Mouse (Mus musculus) lung, adult 18-20 months (tissue): Measurements from ENCODE around the gene Dcpp1.
"Not testable (repeated sequence)": the region's sequence is repeated elsewhere in the genome, so short reads cannot be mapped to it uniquely, and the experiment has no call there.

Experiments
- DNase-seq, 2 experiments: peaks; one replicate each; pipeline ENCODE4 v3.0.0; 2022; ENCODE audit warnings: mixed read lengths in 2 of 2

Gene Dcpp1

DNA sequence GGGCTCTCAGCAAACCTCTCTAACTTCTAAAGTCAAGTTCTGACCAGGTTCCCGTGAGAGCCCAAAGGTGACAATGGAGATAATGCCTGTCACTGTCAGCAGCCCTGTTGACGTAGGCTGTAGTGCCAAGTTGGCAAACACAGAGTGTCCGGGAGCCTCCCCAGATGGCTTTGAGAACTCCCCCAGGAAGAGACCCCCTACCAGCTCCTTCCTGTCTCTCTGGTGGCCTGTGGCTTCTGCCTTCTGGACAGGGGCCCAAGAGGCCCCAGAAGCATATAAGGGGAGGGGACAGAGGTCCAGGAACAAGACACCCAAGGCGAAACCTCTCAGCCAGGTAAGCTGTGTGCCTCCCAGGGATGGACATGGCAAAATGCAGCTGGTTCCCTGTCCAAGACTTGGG lies at the start of gene Dcpp1, which contains the start of gene Dcpp2:
Dcpp1 (plus strand) TSS at position 301 of the 400 bp plus-strand sequence.
Dcpp2 (plus strand) TSS at position 305 of the 400 bp plus-strand sequence.
- not testable (repeated sequence) for DNase-seq

DNA sequence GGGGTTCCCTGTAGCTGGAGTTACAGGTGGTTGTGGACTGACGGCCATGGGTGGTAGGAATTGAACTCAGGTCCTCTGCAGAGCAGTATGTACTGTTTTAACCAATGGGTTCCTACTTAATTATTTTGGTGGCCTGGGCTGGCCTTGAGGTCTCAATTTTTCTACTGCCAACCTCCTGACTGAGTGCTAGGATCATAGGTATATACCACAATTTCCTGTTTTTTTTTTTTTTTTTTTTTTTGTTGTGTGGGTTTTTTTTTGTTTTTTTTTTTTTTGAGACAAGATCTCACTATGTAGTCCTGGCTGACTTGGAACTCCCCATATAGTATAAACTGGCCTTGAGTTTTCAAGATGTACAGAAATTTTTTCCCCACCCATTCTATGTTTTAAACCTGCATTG lies 49.5 kb upstream of the Dcpp1 start:
- no peak for DNase-seq

DNA sequence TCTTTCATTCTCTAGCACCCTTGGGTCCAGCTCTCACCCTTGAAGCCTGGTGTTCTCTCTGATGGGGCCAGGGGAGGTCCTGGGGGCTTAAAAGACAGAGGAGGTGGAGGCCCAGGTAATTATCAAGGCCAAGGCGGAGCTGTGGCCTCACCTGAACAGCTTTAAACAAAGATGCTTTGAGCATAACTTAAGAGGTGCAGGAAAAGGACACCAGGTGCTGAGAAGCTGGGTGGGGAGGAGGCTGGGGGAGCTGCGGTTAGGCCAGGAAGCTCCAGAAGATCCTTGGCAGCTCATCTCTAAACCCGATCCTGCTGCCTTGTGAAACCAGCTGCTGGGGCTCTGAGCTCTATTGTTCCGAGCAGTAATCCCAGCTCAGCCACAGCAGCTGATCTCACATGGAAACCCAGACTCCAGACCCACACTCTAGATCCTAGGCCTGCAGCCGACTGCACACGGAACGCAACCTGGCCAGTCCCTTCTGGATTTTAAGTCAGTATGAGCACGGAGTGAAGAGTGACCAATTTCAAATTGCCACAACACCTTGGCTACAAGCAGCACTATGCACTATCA lies 44.6 kb upstream of the Dcpp1 start, which contains the start of gene Prss33:
Prss33 (minus strand) TSS at position 51 of the 570 bp plus-strand sequence.
- DNase-seq, result no peak

DNA sequence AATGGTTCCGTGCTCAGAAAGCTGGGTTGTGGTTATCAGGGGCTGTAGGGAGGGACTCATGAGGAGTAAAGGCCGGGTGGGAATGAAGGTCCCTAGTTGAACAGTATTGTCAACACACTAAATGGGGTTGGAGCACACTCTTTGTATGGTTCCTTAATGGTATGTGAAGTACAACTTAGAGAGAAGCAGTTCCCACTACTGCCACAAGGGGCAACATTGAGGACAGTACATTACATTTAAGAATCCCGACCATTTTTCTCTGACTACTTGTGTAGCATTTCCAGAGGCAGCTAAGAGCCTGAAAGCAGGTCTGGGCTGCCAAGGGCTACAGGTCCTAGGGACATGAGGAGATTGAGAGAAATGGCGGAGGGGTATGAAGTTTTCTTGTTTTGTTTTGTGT lies 39.5 kb upstream of the Dcpp1 start:
- peak in 1 of 2 experiments; percentile 54 for DNase-seq

DNA sequence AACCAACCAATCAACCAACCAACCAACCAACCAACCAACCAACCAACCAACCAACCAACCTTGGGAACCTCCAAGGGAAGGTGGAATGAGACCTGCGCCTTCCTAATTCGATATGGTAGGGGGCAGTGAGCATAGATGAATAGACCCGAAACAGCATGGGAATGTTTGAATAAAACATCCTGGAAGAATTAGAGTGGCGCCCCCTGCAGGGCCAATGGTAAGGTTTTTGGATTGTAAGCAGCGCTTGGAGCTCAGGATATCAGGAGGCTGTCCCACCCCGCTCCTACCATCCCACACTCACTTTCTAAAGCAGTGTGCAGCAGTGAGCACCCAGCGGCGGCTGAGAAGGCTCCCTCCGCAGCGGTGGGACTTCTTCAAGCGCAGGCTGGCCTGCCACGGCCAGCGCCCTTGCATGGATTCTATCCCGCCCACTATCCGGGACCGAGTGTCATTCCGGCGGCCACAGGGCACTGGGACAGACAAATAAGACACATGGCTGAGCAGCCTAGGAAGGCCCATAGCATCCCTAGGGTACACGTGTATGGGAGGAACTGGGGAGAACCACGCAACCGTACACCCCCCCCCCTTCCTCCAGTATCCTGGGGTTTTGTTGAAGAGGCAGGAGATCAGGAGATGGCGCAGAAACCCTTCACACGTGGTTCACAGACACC lies 37.4 kb upstream of the Dcpp1 start:
- DNase-seq, result no peak

DNA sequence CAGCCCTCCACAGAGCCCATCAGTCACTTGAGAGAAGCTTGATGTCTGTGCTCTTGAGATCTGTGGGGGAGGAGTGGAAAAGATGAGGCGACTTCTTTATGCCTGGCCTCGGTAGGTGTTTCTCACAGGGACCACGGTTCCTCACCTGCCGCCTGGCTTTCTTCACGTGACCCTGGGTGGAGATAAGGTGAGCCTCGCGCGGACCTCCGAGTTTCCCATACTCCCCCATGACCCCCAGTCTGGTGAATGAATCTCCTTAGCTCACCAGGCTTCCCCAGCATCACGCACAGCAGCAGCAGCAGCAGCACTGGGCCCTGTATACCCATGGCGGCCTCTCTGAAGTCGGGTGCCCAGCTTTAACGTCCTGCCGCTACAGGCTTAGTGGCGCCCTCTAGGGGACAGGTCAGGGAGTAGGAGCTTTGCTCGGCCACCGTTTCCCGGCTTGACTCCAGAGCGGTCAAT lies 36.8 kb upstream of the Dcpp1 start, which contains the start of the genes Prss32 and Prss41:
Prss32 (plus strand) TSS at position 44 of the 462 bp plus-strand sequence.
Prss41 (minus strand) TSS at position 361 of the 462 bp plus-strand sequence.
- DNase-seq, result peak; percentile 54 to 65

DNA sequence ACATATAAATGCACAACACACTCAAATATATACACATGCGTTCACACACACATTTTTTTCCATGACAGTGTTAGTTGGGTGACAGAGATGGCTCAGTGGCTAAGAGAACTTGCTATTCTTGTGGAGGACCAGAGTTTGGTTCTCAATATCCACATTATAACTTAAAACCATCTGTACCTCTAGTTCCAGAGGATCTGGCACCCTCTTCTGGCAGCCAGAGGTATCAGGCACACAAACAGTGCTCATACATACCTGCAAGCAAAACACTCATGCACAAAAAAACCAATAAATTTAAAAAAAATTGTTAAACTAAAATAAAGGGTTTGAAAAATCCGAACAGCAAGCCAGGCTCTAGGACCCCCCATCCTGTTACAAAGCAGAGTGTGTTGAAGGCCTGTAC lies 30.6 kb upstream of the Dcpp1 start:
- no peak for DNase-seq

DNA sequence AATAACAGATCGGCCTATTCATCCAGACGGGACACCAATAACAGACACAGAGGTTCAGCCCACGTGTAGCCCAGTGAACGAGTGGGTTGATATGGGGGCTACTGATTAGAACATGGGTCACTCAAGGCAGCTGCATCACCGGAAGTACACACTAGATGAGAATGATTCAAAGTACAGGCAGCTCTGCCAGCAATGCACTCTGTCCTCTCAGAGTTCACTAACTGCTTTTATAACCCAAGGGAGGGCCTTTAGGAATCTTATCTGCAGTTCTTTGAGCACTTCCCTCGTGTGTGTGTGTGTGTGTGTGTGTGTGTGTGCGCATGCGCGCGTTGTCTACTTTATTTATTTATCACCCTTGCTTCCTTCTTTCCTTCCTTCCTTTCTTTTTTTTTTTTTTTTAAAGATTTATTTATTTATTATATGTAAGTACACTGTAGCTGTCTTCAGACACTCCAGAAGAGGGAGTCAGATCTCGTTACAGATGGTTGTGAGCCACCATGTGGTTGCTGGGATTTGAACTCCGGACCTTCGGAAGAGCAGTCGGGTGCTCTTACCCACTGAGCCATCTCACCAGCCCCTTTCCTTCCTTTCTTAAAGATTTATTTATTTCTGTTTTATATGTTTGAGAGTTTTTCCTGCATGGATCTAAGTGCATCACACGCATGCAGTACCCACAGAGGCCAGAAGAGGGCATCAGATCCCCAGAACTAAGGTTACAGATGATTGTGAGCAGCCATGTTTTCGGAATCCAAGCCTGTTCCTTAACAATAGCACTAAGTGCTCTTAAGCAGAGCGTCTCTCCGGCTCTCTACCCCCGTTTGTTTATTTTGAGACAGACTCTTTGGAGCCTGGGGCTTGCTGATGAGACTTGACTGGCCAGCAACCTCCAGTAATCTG lies 29.6 kb upstream of the Dcpp1 start:
- DNase-seq, result peak; percentile 40 to 52

DNA sequence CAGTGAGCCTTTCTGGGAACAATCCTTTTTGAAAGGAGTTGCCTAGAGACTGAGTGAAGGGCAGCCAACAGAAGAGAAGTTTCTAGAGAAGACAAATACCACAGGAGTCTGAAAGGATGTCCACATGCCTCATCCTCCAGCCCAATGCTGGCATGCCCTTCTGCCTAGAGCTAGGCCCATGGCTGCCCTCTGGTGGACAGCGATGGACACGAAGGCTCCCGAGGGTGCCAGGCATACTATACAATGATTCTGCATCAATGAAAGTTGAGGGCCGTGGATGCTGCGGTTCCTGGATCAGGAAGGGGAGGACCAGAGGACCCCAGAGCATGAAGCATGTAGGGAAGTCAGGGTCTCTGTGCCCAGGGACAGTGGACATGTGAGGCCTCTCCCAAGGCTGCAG lies 27.4 kb upstream of the Dcpp1 start:
- DNase-seq, result peak; percentile 18 to 33

DNA sequence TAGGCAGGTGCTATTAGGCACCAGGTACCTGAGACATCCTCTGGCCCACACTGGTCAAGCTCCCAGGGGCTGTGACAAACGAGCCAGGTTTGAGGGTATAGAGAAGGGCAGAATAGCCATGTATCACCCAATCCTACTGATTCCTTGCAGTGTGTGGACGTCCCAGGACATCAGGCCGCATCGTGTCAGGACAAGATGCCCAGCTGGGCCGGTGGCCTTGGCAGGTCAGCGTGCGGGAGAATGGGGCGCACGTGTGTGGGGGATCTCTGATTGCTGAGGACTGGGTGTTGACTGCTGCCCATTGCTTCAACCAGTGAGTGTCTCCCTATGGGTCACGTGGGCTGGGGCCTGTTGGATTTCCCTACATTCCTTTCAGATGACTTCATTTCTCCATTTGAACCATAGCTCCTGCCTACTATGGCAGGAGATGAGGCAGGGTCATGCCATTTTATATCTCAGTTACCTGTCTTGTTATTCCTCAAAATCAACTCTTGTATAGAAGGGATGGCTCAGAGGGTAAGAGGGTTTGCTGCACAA lies 26.4 kb upstream of the Dcpp1 start:
- DNase-seq, result no peak

DNA sequence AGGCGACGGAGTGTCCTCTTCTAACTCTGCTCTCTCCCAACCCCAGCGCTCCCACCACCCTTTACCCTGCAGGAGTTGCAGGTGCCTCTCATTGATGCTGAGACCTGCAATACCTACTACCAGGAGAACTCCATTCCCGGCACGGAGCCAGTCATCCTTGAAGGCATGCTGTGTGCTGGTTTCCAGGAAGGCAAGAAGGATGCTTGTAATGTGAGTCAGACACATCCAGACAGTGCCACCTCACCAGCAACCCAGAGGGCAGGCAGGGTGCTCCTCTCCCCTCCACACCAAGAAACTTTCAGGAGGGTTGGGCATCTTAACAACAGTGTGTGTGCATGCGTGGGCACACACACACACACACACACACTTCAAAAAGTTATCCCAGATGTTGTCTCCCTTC lies 23.5 kb upstream of the Dcpp1 start:
- DNase-seq, result no peak

DNA sequence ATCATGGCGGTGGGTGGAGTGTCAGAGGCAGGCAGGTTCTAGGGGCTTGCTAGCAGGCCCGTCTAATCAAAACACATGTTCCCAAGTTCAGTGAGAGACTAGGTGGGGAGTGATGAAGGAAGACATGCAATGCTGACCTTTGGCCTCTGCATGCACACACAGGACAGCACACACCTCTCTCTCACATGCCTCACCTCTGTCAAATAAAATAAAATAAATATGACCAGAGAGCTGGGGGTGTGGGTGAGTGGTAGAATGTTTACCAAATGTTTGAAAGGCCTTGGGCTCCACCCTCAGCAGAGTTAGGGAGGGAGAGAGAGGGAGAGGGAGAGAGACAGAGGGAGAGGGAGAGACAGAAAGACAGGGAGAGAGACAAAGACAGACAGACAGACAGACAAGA lies 22.8 kb upstream of the Dcpp1 start:
- no peak for DNase-seq

DNA sequence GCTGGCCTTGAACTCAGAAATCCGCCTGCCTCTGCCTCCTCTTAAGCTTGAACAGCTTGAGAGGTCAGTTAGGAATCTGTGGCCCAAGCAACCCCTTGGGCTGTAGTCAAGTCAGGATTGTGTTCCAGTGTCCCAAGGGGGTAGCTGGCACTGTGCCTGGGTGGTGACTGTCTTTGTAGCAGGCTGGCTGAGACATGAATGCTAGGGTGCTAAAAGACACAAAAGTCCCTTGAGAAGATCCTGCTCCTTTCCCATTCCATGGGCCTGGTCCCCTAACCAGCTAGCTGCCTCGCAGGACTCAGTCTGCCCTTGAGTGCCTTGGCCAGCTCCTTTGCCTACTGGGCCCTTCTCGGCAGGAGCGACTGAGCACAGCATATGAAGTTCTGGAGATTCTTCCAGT lies 17.8 kb upstream of the Dcpp1 start:
- DNase-seq, result no peak

DNA sequence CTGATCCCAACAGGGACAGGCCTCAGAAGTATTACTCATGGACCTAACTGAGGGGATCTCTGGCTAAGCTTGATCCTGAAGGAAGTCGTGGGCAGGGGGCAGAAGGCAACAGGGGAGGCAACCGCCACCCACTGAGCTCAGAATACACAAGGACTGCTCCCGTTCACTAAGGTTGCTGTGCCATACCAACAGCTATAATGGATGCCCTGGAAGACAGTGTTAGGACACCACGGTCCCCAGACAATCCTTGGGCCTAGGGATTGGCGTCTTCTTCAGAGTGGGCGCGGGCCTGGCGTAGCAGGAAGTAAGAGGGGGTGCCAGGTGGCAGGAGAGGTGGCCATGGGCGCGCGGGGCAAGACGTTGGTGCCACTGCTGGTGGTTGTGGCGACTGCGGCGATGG lies 12.9 kb upstream of the Dcpp1 start, which contains the start of gene Prss21:
Prss21 (plus strand) TSS at position 301 of the 400 bp plus-strand sequence.
- no peak for DNase-seq

DNA sequence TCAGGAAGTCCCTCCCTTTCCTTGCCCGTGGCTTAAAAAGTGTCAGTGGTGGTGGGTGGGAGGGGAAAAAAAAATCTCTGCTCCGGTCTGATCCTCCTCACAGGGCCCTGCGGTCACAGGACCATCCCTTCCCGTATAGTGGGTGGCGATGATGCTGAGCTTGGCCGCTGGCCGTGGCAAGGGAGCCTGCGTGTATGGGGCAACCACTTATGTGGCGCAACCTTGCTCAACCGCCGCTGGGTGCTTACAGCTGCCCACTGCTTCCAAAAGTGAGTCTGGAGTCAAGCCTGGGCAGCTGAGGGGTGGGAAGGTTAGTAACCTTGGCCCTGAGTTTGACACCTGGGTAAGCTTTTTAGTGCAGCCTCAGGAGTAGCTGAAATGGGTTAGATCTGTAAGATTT lies 12.2 kb upstream of the Dcpp1 start:
- peak; percentile 26 to 36 for DNase-seq

DNA sequence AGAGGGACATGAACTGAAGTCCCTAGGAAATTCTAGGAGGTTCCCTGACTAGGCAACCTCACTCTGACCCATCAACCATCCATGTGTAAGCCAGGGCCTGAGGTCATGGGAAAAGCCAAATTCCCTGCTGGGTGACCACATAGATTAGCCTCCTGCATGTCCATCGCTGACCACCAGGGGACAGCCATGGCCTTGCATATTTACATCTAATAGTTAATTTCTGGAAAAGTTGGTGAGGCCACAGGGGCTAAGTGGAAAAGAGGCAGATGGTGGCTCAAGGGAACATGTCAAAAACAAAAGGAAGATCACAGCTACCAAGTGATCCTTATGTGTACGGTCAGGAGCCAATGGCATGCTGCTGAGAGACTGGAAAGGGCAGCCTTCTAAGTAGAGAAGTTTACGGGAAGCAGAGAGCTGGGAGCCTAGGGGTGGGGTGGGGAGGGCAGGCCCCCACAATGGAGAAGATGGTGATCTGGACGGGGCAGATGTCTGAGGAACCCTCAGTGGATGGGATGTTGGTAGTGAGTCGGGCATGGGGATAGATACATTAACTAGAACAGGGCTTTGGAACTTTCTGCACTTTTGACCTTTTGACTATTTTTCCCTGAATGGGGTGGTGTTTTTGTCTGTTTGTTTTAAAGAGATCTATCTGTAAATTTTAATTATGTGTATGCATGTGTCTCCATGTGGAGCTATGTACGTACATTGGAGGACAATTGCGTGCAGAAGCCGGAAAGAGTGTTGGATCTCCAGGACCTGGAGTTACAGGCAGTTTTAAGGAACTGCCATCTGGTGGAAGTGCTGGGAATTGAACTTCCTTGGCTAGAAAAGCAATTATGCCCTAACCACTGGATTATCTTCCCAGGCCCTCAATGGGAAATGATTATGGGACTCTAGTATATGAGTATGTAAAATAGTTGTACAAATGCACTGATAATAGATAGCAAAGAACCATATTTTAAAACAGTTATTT lies 6.5 kb upstream of the Dcpp1 start:
- DNase-seq, result peak; percentile 42 to 58

DNA sequence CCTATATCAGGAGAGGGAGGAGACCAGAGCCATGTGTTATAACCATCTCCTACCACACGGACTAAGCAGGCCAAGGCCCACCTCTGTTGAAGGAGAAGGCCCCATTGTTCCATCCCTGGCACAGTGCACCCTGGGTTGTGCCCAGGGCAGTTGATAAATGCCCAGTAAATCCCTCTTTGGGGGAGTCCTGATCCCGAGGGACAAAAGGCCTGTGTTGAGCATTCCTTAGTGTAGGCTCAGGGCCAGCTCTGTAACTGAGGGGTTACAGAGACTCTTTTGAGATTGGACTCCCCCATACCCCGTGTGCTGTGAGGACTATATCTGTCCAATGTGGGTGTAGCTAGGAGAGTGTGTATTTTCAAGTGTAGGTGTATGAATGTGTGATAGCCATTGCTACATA lies 3.9 kb upstream of the Dcpp1 start:
- DNase-seq, result no peak

DNA sequence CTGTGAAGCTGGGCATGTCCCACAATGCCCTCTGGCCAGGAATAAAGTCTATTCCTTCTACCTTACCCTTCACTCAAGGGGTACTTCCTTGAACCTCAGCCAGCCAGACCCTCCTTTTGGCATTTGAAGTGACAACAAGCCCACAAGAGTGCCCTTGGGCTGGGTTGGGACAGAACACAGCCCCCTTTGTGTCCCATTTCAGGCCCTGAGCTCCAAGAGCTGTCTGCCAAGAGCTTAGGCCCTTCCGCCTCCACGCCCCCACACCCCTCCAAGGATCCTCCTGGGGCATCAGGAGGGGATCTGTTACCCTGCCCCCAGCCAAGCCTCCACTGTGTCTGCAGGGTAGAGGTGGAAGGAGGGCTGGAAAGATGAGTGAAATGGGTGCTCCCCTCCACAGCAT lies 3.5 kb upstream of the Dcpp1 start:
- no peak for DNase-seq

DNA sequence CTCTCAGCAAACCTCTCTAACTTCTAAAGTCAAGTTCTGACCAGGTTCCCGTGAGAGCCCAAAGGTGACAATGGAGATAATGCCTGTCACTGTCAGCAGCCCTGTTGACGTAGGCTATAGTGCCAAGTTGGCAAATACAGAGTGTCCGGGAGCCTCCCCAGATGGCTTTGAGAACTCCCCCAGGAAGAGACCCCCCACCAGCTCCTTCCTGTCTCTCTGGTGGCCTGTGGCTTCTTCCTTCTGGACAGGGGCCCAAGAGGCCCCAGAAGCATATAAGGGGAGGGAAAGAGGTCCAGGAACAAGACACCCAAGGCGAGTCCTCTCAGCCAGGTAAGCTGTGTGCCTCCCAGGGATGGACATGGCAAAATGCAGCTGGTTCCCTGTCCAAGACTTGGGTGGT lies 36.5 kb downstream of the Dcpp1 start, which contains the start of gene Dcpp3:
Dcpp3 (plus strand) TSS at position 301 of the 400 bp plus-strand sequence.
- not testable (repeated sequence) for DNase-seq

DNA sequence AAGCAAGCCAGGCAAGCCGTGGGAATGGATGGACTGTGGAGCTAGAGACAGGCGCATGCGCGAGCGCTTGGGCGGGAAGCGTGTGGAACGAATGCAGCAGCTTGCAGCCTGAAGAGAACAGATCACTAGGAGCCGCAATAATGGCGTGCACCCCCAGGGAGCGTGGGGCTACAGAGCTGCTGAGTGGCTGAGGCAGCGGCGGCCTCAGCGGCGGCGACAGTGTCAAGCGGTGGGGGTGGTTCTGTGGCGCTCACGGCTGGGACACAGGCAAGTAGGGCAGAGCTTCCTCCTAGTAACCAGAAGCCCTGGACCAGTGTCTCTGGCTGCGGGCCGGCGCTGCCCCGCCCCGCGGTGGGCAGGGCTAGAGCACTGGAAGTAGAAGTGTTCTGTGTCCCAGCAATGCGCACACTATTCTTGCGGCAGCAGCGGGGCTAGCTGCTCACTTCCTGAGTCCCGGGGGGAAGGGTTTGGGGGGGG lies 43.9 kb downstream of the Dcpp1 start:
- DNase-seq, result peak; percentile 92 to 95

DNA sequence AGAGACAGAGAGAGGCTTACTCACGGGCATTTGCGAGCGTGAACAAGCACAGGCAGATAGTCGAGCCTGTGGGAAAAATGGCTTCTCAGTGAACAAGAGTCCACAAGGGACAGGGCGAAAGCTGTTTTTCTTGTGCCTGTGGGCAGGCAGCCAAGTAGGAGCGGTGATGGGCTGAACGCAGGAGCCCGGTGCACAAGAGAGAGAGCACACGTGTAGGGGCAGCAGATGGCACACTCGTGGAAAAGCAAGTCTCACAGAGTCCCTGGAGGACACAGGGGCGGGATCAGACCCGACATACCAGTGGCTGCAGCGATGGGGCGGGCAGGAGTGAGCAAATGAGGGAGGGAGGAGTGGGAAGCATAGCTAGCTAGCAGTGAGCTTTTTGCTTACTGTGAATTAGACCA lies 44.4 kb downstream of the Dcpp1 start:
- DNase-seq, result peak; percentile 41 to 65
